Comparison of ENCODE assay signal across 10 mouse cellular contexts in genomic region chr8:120970346-120970745, GRCm38 (mm10).
A peak's percentile ranks its signal among the peaks of the same experiment; 100 is the strongest.
DNase-seq lines count a peak whose midpoint lies in the region; ATAC-seq and TF ChIP-seq lines count a peak whose summit lies in the region.
"Had no signal": no experiment of that assay in that cellular context is flagged by ENCODE, and none has a peak within 500 bp of the region (broad histone marks: within the 10 kb centered on the region; RNA-seq: fewer than 3 reads in every experiment).

No protein-coding gene starts in this region.

- H3K36me3 ChIP-seq in hindbrain, embryonic 11.5 days (ENCODE audit: control insufficient read depth, insufficient read depth, low read length), result no peaks in the 10 kb centered on the region
- no peaks in the 10 kb centered on the region for H3K36me3 ChIP-seq in hindbrain, embryonic 16.5 days (ENCODE audit: control insufficient read depth, insufficient read depth, low read length)
- no peaks in the 10 kb centered on the region for H3K36me3 ChIP-seq in liver, postnatal 0 days (replicated peaks; ENCODE audit: insufficient read depth, low read length)
- H3K36me3 ChIP-seq in thymus, adult 2 months (ENCODE audit: control insufficient read depth, insufficient read depth, low read length), result no peaks in the 10 kb centered on the region
- H3K36me3 ChIP-seq: embryonic facial prominence, embryonic 13.5 days; limb, embryonic 13.5 days had no signal

- H3K4me3 ChIP-seq in hindbrain, embryonic 11.5 days (ENCODE audit: low read depth, low read length), result no peak overlapping the region
- no peak overlapping the region for H3K4me3 ChIP-seq in hindbrain, embryonic 16.5 days (ENCODE audit: low read length)
- no peak overlapping the region for H3K4me3 ChIP-seq in liver, postnatal 0 days (ENCODE audit: low read depth, low read length)
- H3K4me3 ChIP-seq in thymus, adult 2 months (ENCODE audit: control insufficient read depth, insufficient read depth, low read length), result no peak overlapping the region
- H3K4me3 ChIP-seq: embryonic facial prominence, embryonic 13.5 days; limb, embryonic 13.5 days had no signal

- peak; percentile 66 for DNase-seq in hindbrain, embryonic 11.5 days (ENCODE audit: low spot score)
- peak; percentile 38 for DNase-seq in urinary bladder, adult 2 months (ENCODE audit: low spot score)
- DNase-seq in urinary bladder, postnatal 10 days (ENCODE audit: low spot score), result no peak
- peak; percentile 49 to 57 for DNase-seq in cerebellum, postnatal 36 days
- DNase-seq in liver, postnatal 0 days, result peak; percentile 60
- DNase-seq in thymus, adult 2 months, result peak; percentile 80

- no peak for TF ChIP-seq POLR2A in thymus, adult 2 months (IDR thresholded peaks at IDR 0.05; ENCODE audit: control insufficient read depth, extremely low read depth, insufficient read depth, low read length, poor library complexity)

- no peaks in the 10 kb centered on the region for H3K4me1 ChIP-seq in hindbrain, embryonic 11.5 days (replicated peaks; ENCODE audit: control insufficient read depth, insufficient read depth, low read length)
- peaks cover 13% of the 10 kb centered on the region for H3K4me1 ChIP-seq in hindbrain, embryonic 16.5 days (ENCODE audit: control insufficient read depth, insufficient read depth, low read depth, low read length)
- peaks cover 4% of the 10 kb centered on the region; the same call in 1 of the 2 replicates for H3K4me1 ChIP-seq in liver, postnatal 0 days (ENCODE audit: insufficient read depth)
- 0 out of 2 replicates have a peak, but pooled peaks cover 5% of the 10 kb centered on the region for H3K4me1 ChIP-seq in thymus, adult 2 months (replicated peaks; ENCODE audit: control insufficient read depth, insufficient read depth, low read length)

- H3K27me3 ChIP-seq in hindbrain, embryonic 11.5 days (ENCODE audit: control insufficient read depth, insufficient read depth, low read length), result peaks cover 47% of the 10 kb centered on the region
- peaks cover 28% of the 10 kb centered on the region for H3K27me3 ChIP-seq in hindbrain, embryonic 16.5 days (replicated peaks; ENCODE audit: control insufficient read depth, insufficient read depth, low read length)
- peaks cover 32% of the 10 kb centered on the region for H3K27me3 ChIP-seq in liver, postnatal 0 days (ENCODE audit: insufficient read depth, low read length)
- peaks cover 5% of the 10 kb centered on the region; the same call in 1 of the 2 replicates for H3K27me3 ChIP-seq in thymus, adult 2 months (ENCODE audit: control insufficient read depth, insufficient read depth, low read length)

- H3K4me2 ChIP-seq in hindbrain, embryonic 11.5 days (replicated peaks; ENCODE audit: low read depth, low read length), result no peak overlapping the region
- no peak overlapping the region for H3K4me2 ChIP-seq in hindbrain, embryonic 16.5 days (ENCODE audit: low read length)
- no peak overlapping the region for H3K4me2 ChIP-seq in liver, postnatal 0 days (ENCODE audit: low read depth, low read length)
- H3K4me2 ChIP-seq: embryonic facial prominence, embryonic 13.5 days; limb, embryonic 13.5 days had no signal

- 29% methylated on average over 5 of the region's 5 CpGs for WGBS in hindbrain, embryonic 11.5 days
- WGBS in hindbrain, embryonic 16.5 days, result 20% methylated on average over 5 of the region's 5 CpGs
- WGBS in liver, postnatal 0 days (ENCODE audit: insufficient replicate concordance), result 17% methylated on average over 5 of the region's 5 CpGs
- WGBS in thymus, adult 2 months, result 5% methylated on average over 5 of the region's 5 CpGs

- H3K9ac ChIP-seq in hindbrain, embryonic 11.5 days (ENCODE audit: low read depth, low read length), result no peak overlapping the region
- no peak overlapping the region for H3K9ac ChIP-seq in hindbrain, embryonic 16.5 days (ENCODE audit: low read depth, low read length)
- no peak overlapping the region for H3K9ac ChIP-seq in liver, postnatal 0 days (replicated peaks)
- H3K9ac ChIP-seq: embryonic facial prominence, embryonic 13.5 days; limb, embryonic 13.5 days had no signal

- H3K27ac ChIP-seq in hindbrain, embryonic 11.5 days (ENCODE audit: low read depth, low read length), result no peak overlapping the region
- no peak overlapping the region for H3K27ac ChIP-seq in hindbrain, embryonic 16.5 days (ENCODE audit: low read depth, low read length)
- no peak overlapping the region for H3K27ac ChIP-seq in liver, postnatal 0 days (ENCODE audit: low read depth)
- no peak overlapping the region for H3K27ac ChIP-seq in thymus, adult 2 months (ENCODE audit: control insufficient read depth, insufficient read depth, low read length)
- H3K27ac ChIP-seq: embryonic facial prominence, embryonic 13.5 days; limb, embryonic 13.5 days had no signal

- no peak for TF ChIP-seq EP300 in liver, postnatal 0 days (IDR thresholded peaks at IDR 0.05; ENCODE audit: low read depth)

- no peaks in the 10 kb centered on the region for H3K9me3 ChIP-seq in hindbrain, embryonic 11.5 days (ENCODE audit: control insufficient read depth, low read length)
- no peaks in the 10 kb centered on the region for H3K9me3 ChIP-seq in hindbrain, embryonic 16.5 days (ENCODE audit: control insufficient read depth, low read length)
- no peaks in the 10 kb centered on the region for H3K9me3 ChIP-seq in liver, postnatal 0 days (ENCODE audit: low read length)
- H3K9me3 ChIP-seq: embryonic facial prominence, embryonic 13.5 days; limb, embryonic 13.5 days had no signal

- TF ChIP-seq CTCF in liver, postnatal 0 days (IDR thresholded peaks at IDR 0.05; ENCODE audit: low read depth), result peak; percentile 73
- TF ChIP-seq CTCF in thymus, adult 2 months (IDR thresholded peaks at IDR 0.05; ENCODE audit: borderline replicate concordance, control insufficient read depth, extremely low read depth, insufficient read depth, low read length, poor library complexity), result peak; percentile 90; the same call in 1 of the 2 replicates

- ATAC-seq in hindbrain, embryonic 11.5 days (ENCODE audit: low FRiP score), result no peak
- ATAC-seq in hindbrain, embryonic 16.5 days, result no peak
- no peak for ATAC-seq in liver, postnatal 0 days
- no peak for ATAC-seq in monocyte, adult 5-6 weeks (replicated peaks; ENCODE audit: insufficient number of reproducible peaks, low FRiP score, low TSS enrichment, poor library complexity, severe bottlenecking)
